Mouse (Mus musculus) MEL (cell line): Measurements from ENCODE around the gene Lztr1.

Source experiments
- CTCF ChIP-seq, 3 experiments: IDR thresholded peaks in 2 of 3; conservative IDR thresholded peaks in 1 of 3; 2 replicates each; pipeline ENCODE4 v1.5.1; 2011 to 2012; ENCODE audit warnings: low read length in 3 of 3, low read depth in 2 of 3, mild to moderate bottlenecking in 2 of 3, improper control_type of control experiment in 1 of 3, inconsistent platforms in 1 of 3, mixed read lengths in 1 of 3, moderate library complexity in 1 of 3; ENCODE audit not compliant: control insufficient read depth in 1 of 3, insufficient read depth in 1 of 3, poor library complexity in 1 of 3, severe bottlenecking in 1 of 3
- E2F4 ChIP-seq: IDR thresholded peaks from 2 replicates; pipeline ENCODE4 v1.6.1; 2011; ENCODE audit warnings: low read depth, low read length, improper control_type of control experiment, borderline replicate concordance
- GATA1 ChIP-seq: IDR thresholded peaks from 2 replicates; pipeline ENCODE4 v1.6.1; 2011; ENCODE audit warnings: low read depth, low read length, improper control_type of control experiment
- JUND ChIP-seq: IDR thresholded peaks from 2 replicates; pipeline ENCODE4 v1.6.1; 2011; ENCODE audit warnings: low read depth, mild to moderate bottlenecking, improper control_type of control experiment, low read length
- MAFK ChIP-seq: IDR thresholded peaks from 2 replicates; pipeline ENCODE4 v1.6.1; 2011; ENCODE audit warnings: low read depth, mild to moderate bottlenecking, low read length, improper control_type of control experiment, borderline replicate concordance
- MYB ChIP-seq: IDR thresholded peaks from 2 replicates; pipeline ENCODE4 v1.6.1; 2011; ENCODE audit warnings: mild to moderate bottlenecking, low read depth, low read length, improper control_type of control experiment
- SMC3 ChIP-seq: IDR thresholded peaks from 2 replicates; pipeline ENCODE4 v1.6.1; 2011; ENCODE audit warnings: low read depth, low read length, improper control_type of control experiment
- TAL1 ChIP-seq: IDR thresholded peaks from 2 replicates; pipeline ENCODE4 v1.6.1; 2012; ENCODE audit warnings: mild to moderate bottlenecking, inconsistent platforms, low read length, moderate library complexity, mixed read lengths
- UBTF ChIP-seq: IDR thresholded peaks from 2 replicates; pipeline ENCODE4 v1.6.1; 2012; ENCODE audit warnings: low read depth, mild to moderate bottlenecking, inconsistent platforms, low read length, improper control_type of control experiment, moderate library complexity, borderline replicate concordance; ENCODE audit not compliant: insufficient read depth
- USF2 ChIP-seq, 2 experiments: IDR thresholded peaks; 2 replicates each; pipeline ENCODE4 v1.6.1; 2011 to 2012; ENCODE audit warnings: improper control_type of control experiment in 2 of 2, low read length in 2 of 2, borderline replicate concordance in 1 of 2, inconsistent platforms in 1 of 2, low read depth in 1 of 2, mild to moderate bottlenecking in 1 of 2; ENCODE audit not compliant: insufficient read depth in 1 of 2
- ZC3H11A ChIP-seq: IDR thresholded peaks from 2 replicates; pipeline ENCODE4 v1.6.1; 2012; ENCODE audit warnings: low read depth, mild to moderate bottlenecking, inconsistent platforms, low read length, improper control_type of control experiment
- ZNF384 ChIP-seq: IDR thresholded peaks from 2 replicates; pipeline ENCODE4 v1.6.1; 2012; ENCODE audit warnings: low read depth, mild to moderate bottlenecking, inconsistent platforms, low read length, improper control_type of control experiment

GRCm38 (mm10) chr16:17529981-17530586 is 21.6 kb downstream of the Lztr1 start:
- TF ChIP-seq USF2 (IDR thresholded peaks at IDR 0.05; ENCODE audit: borderline replicate concordance in 1 of 2, insufficient read depth in 1 of 2, low read depth in 1 of 2, low read length in 2 of 2) (no peak), CTCF (IDR thresholded peaks at IDR 0.05 in 2 of 3, conservative IDR thresholded peaks at IDR 0.05 in 1 of 3; ENCODE audit: control insufficient read depth in 1 of 3, insufficient read depth in 1 of 3, low read depth in 2 of 3, low read length in 3 of 3, poor library complexity in 1 of 3, severe bottlenecking in 1 of 3) (no peak), JUND (no peak), GATA1 (no peak), UBTF (no peak), ZC3H11A (no peak), E2F4 (no peak), SMC3 (no peak), TAL1 (no peak), ZNF384 (no peak), MAFK (no peak), MYB (no peak)
